Mouse (Mus musculus) layer of hippocampus, postnatal 10 days (tissue): ENCODE data around the gene Cobl. TPM values are rescaled to one million over a fixed set of nuclear protein-coding genes. Genes with fewer than 3 reads are reported as not detected.

Experiments used
- DNase-seq, 2 experiments: peaks; one replicate each; pipeline ENCODE4 v3.0.0; 2021; ENCODE audit warnings: low spot score in 2 of 2
- total RNA-seq, 2 experiments: library from RNA; stranded (reverse); gene quantifications; 2 replicates each; pipeline ENCODE4 v1.2.3; 2021

The Cobl gene
- total RNA-seq, 2 experiments from 2014 or later, result 15.9 to 17.4 TPM

DNA sequence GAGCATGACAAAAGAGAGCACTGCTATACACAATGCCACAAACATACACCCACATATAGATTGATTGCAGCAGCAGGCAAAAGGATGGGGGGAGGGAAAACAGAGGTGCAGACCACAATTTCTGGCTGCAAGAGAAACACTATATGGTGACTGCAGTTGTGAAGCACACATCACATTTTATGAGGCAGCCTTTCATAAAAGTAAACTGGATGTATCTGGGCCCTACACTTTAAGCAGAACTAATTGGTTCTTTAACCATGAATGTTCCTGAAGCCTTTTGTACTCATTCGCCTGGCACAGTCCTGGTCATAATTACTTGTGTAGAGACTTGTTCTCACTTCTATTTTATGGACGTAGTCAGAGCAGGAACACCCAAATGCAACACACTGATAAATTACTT lies 19.5 kb downstream of the Cobl start:
- DNase-seq, result no peak

DNA sequence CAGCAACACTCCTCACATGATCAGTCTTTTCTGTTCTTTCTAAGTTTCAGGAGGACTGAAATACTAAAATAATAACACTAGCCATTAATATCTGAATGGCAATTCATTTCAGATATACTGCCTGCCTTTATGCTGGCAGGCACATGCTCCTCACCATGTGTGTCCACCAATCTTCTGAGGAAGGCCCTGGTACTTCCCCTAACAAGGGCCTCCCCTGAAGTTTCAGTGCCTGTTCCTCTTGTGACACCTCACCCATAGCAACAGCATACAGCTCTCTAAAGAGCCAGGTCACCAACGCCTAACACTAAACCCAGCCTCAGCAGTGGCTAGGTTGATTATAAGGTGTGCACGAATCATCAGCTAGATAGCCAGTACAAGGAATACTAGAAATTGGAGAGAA lies 20.5 kb downstream of the Cobl start:
- no peak for DNase-seq

DNA sequence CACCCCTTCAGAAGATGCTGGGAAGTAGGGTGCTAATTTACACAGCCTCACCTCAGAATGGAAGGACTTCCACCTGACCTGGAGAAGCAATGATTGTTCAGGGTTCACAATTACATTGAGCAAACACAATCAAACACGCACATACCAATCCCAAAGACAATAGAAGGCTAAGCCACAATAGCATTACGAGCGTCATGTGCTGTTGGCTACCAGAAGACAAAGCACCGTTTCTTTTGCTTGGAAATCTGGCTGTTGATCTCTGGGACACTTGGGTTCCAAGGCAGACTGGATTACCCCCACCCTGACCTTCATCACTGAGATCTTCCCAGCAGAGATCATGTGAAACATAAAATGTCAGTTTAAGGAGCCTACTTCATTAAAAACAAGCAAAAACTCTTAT lies 21.1 kb downstream of the Cobl start:
- DNase-seq, result no peak

DNA sequence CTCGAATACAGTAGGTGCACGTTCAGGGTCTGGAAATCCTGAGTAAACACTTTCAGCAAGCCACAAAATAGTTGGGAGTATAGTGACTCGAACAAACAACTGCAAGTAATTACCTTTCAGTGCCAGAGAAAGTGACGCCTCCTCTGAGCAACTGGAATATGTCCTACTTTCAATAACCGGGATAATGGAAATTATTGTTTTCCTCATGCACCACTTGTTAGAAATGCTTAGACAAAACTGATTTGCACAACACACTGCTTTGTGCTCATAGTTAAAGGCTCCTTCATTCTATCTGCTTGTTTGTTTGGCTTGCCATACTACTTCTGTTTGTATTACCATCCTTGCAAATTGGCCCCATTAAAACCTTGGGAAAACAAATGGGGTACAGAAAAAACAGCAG lies 21.6 kb downstream of the Cobl start:
- no peak for DNase-seq

DNA sequence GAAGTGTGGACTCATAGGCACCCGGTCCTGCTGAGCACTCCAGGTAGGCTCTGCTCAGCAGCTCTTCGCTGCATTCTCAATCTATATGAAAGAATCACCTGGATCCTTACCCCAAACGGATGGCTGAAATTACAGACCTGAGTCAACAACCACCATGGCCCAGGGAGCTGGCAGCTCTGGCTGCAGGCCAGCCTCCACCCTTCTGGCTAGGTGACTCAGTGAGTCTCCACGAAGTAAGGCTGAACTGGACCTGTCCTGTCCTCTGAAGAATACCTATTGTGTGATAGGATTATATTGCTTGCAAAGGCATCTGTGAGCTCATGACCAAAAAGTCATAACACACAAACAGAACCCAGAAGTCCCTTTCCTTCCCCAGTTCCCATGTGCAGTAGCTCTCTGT lies 22.5 kb downstream of the Cobl start:
- no peak for DNase-seq

DNA sequence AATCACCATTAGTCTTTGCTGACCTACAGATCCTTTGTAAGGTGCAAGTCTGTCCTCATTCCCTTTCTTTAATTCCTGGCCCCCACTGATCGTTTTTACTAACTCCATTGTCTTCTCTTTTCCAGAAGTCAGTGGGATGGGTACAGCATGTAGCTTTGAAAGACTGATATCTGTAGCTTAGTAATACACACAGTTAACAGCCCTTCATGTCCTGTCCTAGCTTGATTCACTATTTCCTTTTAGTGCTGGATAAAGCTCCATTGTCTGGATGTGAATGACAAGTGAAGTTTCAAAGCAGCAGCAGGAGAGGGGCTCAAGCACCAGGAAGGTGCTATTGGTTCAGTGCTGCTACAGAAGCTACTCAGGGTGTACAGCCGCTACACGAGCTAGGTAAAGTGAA lies 28.9 kb downstream of the Cobl start:
- DNase-seq, result no peak

DNA sequence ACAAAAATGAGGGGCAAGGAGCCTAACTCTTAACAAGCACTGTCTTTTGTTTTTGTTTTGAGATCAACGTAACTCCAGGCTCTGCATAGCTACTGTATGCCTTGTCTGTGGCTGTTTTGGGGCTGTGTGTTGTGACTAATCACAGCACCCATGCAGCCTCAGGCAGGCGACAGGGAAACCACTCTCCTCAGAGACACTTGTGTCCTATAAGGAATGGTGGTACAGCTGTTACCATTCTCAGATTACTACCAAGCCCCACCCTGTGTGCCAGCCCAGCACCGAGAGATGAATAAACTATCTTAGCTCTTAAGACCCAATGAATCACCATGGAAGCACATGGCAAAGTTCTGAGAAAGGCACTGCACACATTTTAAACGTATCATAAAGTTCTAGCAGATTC lies 29.7 kb downstream of the Cobl start:
- no peak for DNase-seq

DNA sequence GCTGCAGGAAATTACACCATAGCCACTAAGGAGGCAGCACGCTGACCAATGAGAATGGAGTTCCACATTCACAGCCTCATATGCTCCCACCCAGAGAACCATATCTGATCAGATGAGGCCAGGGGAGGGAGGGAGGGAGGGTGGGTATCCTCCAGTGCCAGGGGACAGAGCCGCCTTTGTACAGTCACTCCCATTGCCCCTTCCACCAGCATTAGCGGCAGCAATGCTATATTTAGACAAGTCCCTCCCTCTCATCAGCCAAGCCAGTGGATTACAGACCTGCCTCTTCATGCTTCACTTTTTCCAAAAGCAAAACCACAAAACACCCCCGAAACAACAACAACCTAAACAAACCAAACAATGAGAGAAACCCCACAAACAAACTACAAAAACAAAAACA lies 30.2 kb downstream of the Cobl start:
- DNase-seq, result no peak

DNA sequence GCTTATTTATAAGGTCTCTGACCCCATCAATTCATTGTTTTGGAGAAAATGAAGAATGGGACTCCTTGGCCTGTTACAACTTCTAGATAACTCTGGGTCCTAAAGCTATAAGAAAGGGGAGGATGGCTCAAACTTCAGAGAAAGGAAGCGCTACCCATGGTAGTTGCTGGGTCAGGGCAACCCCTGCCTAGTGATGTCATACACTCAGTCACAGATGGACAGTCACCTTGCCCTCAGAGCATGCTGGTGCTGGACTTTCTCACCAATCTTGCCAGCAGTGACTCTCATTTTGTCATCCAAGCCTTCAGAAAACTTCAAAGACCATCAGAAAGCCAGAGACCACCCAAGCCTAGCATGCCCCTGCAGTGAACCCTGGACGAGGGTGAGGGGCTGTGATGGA lies 32.8 kb downstream of the Cobl start:
- DNase-seq, result no peak

DNA sequence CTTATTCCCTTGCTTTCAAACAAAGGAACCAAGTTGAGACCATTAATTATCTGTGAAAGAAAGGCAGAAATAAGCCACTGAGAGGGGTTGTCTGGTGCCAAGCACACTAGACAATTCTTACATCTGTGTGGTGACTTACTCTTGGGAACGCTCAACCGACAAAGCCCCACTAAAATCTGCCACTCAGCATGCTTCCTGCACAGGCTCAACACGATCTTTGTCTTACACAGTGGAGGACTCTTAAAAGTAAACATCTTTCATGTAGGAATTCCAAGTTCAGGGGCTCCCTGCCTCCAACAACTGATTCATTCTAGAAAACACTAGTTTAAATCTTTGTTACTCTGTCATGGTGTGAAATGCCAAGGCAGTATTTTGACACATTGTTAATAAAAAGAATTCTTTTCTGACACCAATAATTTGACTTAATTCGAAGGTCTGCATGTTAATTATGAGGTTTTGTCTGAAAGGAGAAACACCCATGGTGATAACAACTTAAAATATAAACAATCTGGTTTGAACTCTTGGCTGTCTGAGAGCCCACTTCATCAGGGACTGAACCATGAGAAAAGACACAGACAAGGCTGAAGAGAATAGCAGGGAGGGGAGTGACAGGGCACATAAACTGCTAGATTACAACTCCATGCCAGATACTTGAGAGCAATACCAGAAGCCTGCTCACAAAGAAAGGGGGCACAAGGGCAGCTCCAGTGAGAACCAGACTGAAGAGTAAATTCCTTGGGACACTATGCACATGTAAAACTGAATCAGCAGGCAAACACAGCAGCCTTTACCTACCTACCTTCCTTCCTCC lies 34.3 kb downstream of the Cobl start:
- no peak for DNase-seq

DNA sequence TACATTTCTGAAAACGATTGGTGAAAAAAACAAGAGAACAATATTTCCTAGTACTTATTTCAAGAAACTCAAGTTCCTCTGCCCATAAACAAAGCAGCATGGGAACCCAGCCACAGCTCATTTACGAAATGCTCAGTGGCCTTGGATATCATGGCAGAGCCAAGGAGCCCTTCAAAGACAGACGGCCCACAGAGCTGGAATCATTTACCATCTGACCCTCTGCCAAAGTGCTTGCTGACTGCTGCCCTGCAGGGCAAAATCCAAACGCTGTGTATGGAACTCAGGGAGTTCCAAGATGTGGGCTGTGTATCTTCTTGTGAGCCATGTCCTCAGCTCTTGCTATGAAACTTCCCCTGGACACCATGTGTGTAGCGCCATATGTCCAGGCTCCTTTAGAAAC lies 38.0 kb downstream of the Cobl start:
- DNase-seq, result no peak

DNA sequence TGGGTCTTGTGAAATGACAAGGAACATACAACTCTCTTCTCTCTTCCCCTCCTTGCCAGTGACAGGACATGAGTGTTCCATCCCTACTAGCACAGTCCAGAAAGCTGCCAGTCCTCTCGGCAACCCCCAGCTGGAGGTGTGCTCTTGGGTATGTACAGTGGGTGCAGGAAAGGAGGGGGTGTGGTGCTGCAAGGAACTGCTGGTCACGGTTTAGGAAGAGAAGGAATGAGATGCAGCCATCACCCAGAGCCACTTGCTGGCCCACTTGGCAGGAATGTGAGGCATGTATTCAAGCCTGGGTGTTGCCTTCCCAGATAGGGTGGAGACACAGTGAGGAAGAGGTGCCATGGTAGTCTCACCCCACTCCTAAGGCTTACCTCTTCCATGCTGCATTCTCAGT lies 40.6 kb downstream of the Cobl start:
- no peak for DNase-seq

DNA sequence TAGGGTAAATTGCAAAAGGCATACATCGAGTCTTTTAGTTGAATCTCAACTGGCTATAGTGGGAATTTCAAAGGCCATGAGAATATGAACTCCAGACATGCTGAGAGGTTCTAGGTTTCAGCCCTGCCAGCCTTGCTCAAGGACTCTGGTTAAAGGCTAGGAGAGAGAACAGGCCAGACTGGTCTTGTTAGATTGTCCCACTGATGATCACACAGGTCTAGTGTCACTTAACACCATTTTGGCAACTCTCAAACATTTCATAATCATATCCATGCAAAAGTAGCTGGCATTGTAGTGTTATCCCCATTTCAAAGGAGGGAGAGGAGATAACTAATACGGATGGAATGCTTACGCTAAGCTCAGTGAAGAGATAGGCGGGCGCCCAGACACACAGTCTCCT lies 43.6 kb downstream of the Cobl start:
- DNase-seq, result no peak

DNA sequence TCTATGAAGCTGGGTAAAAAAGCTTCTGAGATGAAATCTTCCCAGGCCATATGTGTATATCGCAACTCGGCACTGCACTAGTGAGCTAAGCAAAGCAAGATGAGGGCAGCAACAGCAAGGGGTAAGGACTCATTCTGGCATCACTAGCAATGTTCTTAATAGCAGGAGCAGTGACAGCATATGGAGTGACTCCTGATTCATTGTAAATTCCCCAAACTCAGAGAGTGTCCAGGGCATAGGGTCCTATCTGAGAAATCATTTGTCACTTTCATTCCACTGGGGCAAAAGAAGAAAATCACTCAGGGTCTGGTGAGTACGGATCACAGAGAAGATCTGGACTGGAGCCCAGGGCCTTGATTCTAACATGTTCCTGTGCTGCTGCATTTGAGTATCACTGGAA lies 44.6 kb downstream of the Cobl start:
- DNase-seq, result no peak

DNA sequence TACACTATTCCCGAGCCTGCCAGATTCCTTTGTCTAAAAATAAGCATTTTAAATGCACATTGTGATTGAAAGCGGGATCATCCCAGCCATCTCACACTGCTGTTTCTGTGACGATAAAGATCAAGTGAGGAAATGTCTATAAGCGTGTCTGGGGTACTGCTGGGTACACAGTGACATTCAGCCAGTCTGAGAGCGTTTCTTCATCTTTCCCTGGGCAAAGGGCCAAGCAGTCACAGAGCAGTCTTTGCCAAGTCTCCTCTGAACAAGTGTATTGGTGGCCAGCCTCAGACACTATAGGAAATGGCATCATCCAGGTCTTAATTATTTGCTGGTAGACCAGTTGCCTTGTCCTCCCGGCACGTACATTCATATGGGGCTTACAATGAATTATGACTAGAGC lies 47.9 kb downstream of the Cobl start:
- peak; percentile 26 to 44 for DNase-seq

DNA sequence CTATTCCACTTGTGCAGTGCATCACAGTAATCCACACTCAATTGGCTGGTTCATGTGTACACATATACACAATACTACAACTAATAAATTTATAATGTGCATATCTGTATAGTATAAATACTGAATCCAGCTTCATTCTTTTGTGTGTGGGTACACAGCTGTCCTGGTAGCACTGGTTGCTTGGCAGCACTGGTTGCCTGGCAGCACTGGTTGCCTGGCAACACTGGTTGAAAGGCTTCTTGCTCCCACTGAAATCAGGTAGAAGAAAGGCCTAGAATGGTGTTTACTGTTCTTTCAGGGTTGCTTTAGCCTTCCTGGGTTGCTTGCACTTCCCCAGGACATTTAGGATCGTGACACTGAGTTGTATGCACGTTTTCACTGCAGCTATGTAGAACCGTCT lies 49.4 kb downstream of the Cobl start:
- peak; percentile 35 to 44 for DNase-seq

DNA sequence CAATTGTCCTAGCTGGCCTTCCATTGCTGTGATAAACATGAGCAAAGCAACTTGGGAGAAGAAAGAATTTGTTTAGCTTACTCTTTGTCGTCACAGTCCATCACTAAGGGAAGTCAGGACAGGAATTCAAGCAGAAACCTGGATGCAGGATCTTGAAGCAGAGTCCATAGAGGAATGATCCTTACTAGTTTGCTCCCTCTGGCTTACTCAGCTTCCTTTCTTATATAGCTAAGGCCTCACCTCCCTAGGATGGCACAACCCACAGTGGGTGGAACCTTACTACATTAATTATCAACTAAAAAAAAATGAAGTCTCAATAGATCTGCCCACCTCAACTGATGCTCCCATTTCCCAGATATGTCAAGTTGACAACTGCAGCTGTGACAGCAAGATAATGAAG lies 52.8 kb downstream of the Cobl start:
- no peak for DNase-seq

DNA sequence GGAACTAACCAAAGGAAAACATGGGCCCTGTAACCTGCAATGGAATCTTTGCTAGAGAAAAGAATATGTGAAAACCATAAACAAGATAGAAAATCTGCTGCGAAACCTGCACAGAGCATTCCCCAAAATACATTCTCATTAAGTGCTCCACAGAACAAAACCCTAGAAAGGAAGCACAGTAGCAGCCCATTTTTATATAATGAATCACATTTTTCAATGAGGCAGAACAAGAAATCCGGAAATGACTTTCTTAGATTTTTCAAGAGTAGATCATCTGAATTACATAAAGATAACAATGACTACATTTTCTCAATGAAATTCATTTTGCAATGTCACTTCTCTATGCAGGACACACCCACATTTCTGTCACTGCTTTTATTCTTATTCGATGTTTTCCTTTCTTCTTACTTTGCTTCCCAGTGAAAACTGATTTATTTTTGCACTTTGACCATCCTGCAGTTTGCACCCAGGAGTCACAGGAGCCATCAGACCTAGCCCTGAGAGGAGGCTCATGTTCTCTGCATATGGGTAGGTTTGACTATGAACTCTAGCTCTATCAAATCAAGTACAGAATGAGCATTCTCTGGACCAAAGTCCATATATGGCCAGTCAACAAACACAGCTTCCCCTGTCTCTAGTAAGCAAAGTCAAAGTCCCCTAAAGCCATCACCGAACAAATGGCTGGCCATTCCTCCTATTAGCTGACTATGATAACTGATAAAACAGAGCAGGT lies 53.5 kb downstream of the Cobl start:
- DNase-seq, result no peak

DNA sequence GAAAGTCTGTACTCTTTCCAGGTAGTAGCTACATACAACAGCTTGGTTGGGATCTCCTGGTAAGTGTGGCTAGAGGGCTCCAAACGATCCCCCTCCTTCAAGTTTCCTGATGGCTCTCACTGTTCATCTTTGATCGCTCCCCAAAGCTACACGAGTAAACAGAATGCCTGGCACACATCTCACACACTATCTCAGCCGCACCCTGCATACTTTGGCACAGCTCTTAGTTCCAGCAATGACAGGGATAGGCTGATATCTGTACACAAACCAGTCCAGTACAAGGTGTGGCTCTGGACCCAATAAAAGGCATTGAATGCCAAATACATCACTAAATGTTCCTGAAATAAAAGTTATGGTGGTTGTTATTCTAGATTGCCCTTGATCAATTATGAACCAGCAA lies 55.3 kb downstream of the Cobl start:
- DNase-seq, result no peak

DNA sequence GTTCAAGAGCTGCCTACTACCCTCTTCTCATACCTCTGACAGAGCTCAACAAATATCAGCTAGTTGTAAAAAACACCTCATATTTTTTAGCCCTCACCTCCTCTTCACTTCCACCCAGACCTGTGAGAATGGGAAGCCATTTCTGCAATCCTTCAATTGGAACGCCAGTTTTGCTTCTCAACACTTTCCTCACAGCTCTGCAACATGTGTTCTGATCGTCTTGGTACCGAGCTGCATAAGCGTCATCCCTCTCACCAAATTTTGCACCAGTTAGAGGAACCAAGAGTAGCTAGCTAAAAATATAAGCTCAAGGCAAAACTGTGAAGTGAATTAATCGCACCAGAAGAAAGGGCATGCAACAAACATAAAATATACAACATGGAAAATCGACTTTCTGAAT lies 56.9 kb downstream of the Cobl start:
- no peak for DNase-seq

DNA sequence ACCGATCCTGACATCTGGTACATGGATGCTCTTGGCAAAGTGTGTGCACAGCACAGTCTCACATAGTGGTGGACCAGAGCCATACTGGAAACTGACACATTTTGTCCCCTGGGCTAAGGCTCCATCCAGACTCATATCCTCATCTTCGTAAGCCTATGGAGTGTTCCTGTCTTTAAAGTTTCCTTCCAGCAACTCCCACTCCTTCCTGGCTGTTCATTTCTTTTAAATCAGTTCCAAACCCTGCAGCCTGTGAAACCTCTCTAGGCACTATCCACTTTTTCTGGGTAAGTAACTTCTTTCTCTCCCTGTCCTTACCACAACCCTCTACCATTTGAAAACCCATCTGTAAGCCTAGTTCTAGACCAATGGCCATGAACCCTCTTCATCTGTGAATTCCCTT lies 64.9 kb downstream of the Cobl start:
- DNase-seq, result no peak

DNA sequence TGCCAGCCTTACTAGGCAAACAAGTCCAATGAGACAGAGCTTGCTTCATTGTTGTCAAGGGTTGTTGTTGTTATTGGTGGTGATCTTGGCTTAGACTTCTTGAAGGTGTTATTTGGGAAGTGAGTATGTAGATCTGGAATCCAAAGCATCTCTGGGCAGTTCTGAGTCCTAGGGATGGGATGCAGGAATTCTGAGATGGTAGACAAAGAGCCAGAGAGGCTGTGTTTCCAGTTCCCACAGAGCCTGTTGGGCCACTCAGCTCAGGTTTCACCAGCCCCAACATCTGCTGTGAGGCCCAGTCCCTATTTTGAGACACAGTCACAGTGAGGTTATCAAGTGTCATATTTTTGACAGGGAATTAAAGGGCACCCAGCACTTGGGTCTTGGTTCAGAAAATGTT lies 68.6 kb downstream of the Cobl start:
- no peak for DNase-seq

DNA sequence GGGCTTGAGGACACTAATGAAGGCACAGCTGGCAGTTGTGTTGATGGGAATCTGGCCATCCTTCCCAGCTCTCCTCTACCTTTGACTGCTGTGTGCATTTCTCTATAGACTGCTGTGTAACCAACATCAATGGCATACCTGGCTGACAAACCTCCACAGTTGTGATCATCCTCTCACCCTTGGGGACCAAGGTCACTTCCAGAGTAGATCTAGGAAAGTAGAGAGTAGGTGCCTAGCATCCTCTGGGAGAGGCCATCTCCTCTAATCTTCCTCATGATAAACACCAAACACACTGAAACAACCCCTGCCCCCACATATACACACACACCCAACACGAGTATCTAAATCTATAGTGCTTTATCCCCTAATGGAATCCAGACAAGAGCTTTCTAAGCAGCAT lies 70.1 kb downstream of the Cobl start:
- no peak for DNase-seq
